Mouse (Mus musculus) CH12.LX (cell line): ENCODE measurements at regions not wholly inside any gene's neighbourhood (a gene's known extent, or its start where the extent isn't known, plus 50 kb on each side); places are given as distances from the start of the nearest gene placed in this dataset.

Source experiments
- DNase-seq: peaks from one replicate; pipeline ENCODE4 v3.0.0-alpha.2; 2013; ENCODE audit errors: extremely low read depth
- H3K27ac ChIP-seq: 2 replicates; pipeline ENCODE4 v1.5.1; 2012; ENCODE audit warnings: low read depth, mild to moderate bottlenecking, control low read depth, moderate library complexity; ENCODE audit not compliant: insufficient read depth
- H3K27me3 ChIP-seq: replicated peaks from 2 replicates; pipeline ENCODE3; 2012; ENCODE audit warnings: inconsistent platforms
- H3K36me3 ChIP-seq, 2 experiments: replicated peaks in 1 of 2; 2 replicates each; pipeline versions ENCODE3 to v1.6.1; 2012; ENCODE audit warnings: inconsistent platforms in 1 of 2, low read length in 1 of 2, mild to moderate bottlenecking in 1 of 2, mixed read lengths in 1 of 2, moderate library complexity in 1 of 2; ENCODE audit not compliant: control insufficient read depth in 1 of 2, insufficient read depth in 1 of 2
- H3K4me1 ChIP-seq, 2 experiments: 2 replicates each; pipeline ENCODE4 v1.6.1; 2012; ENCODE audit warnings: inconsistent platforms in 1 of 2, moderate library complexity in 1 of 2; ENCODE audit not compliant: insufficient read depth in 2 of 2, control insufficient read depth in 1 of 2
- H3K4me2 ChIP-seq: 2 replicates; pipeline ENCODE4 v1.6.1; 2012; ENCODE audit warnings: low read depth, mild to moderate bottlenecking, control low read depth; ENCODE audit not compliant: poor library complexity, insufficient read depth, severe bottlenecking
- H3K4me3 ChIP-seq, 3 experiments: fragments of 150-350 bp in 1 of 3; sonication (generic) in 1 of 3; replicated peaks in 1 of 3; 2 replicates each; pipeline versions ENCODE3 to v1.5.1; 2011 to 2012; ENCODE audit warnings: low read depth in 2 of 3, low read length in 2 of 3, mild to moderate bottlenecking in 2 of 3, moderate library complexity in 2 of 3, control low read depth in 1 of 3, improper control_type of control experiment in 1 of 3, inconsistent platforms in 1 of 3, mixed read lengths in 1 of 3; ENCODE audit not compliant: poor library complexity in 1 of 3
- H3K79me2 ChIP-seq: replicated peaks from 2 replicates; pipeline ENCODE4 v1.6.1; 2012; ENCODE audit warnings: mild to moderate bottlenecking, moderate library complexity; ENCODE audit not compliant: control insufficient read depth, poor library complexity, insufficient read depth, severe bottlenecking; ENCODE audit errors: extremely low read depth
- H3K9ac ChIP-seq: 2 replicates; pipeline ENCODE4 v1.6.1; 2012; ENCODE audit warnings: low read depth, mild to moderate bottlenecking, control low read depth, moderate library complexity; ENCODE audit not compliant: insufficient read depth
- H3K9me3 ChIP-seq: replicated peaks from 2 replicates; pipeline ENCODE3; 2012; ENCODE audit warnings: low read length, inconsistent platforms, mixed read lengths
- BHLHE40 ChIP-seq: IDR thresholded peaks from 2 replicates; pipeline ENCODE4 v1.6.1; 2011; ENCODE audit warnings: mild to moderate bottlenecking, low read depth, low read length, improper control_type of control experiment
- CHD1 ChIP-seq: IDR thresholded peaks from 2 replicates; pipeline ENCODE4 v1.6.1; 2012; ENCODE audit warnings: low read depth, low read length, improper control_type of control experiment, inconsistent platforms
- CHD2 ChIP-seq: IDR thresholded peaks from 2 replicates; pipeline ENCODE4 v1.6.1; 2011; ENCODE audit warnings: low read length, improper control_type of control experiment
- ETS1 ChIP-seq: conservative IDR thresholded peaks from 2 replicates; pipeline ENCODE4 v1.6.1; 2012; ENCODE audit warnings: low read depth, mild to moderate bottlenecking, inconsistent platforms, low read length, improper control_type of control experiment, moderate library complexity
- GABPA ChIP-seq: IDR thresholded peaks from 2 replicates; pipeline ENCODE4 v1.6.1; 2012; ENCODE audit warnings: low read depth, low read length, improper control_type of control experiment, inconsistent platforms; ENCODE audit not compliant: insufficient replicate concordance
- IRF4 ChIP-seq: IDR thresholded peaks from 2 replicates; pipeline ENCODE4 v1.6.1; 2014; ENCODE audit warnings: low read depth, mild to moderate bottlenecking, inconsistent platforms, low read length, improper control_type of control experiment
- JUND ChIP-seq: conservative IDR thresholded peaks from 2 replicates; pipeline ENCODE4 v1.6.1; 2011; ENCODE audit warnings: low read depth, low read length, improper control_type of control experiment
- KAT2A ChIP-seq: IDR thresholded peaks from 2 replicates; pipeline ENCODE4 v1.6.1; 2012; ENCODE audit warnings: low read length, improper control_type of control experiment, inconsistent platforms; ENCODE audit not compliant: insufficient replicate concordance
- MAFK ChIP-seq: IDR thresholded peaks from 2 replicates; pipeline ENCODE4 v1.6.1; 2011; ENCODE audit warnings: low read length, improper control_type of control experiment; ENCODE audit not compliant: insufficient replicate concordance
- MEF2A ChIP-seq: IDR thresholded peaks from 2 replicates; pipeline ENCODE4 v1.6.1; 2014; ENCODE audit warnings: low read depth, mild to moderate bottlenecking, inconsistent platforms, low read length, improper control_type of control experiment, borderline replicate concordance
- MYC ChIP-seq: IDR thresholded peaks from 2 replicates; pipeline ENCODE4 v1.6.1; 2011; ENCODE audit warnings: low read depth, mild to moderate bottlenecking, improper control_type of control experiment, low read length
- PAX5 ChIP-seq: IDR thresholded peaks from 2 replicates; pipeline ENCODE4 v1.6.1; 2012; ENCODE audit warnings: low read length, inconsistent platforms, mixed read lengths
- POLR2AphosphoS2 ChIP-seq: IDR thresholded peaks from 2 replicates; pipeline ENCODE4 v1.6.1; 2011; ENCODE audit warnings: low read depth, low read length, improper control_type of control experiment
- RAD21 ChIP-seq: IDR thresholded peaks from 2 replicates; pipeline ENCODE4 v1.6.1; 2011; ENCODE audit warnings: low read depth, mild to moderate bottlenecking, low read length, improper control_type of control experiment, moderate library complexity
- SIN3A ChIP-seq: IDR thresholded peaks from 2 replicates; pipeline ENCODE4 v1.6.1; 2012; ENCODE audit warnings: low read length, improper control_type of control experiment, inconsistent platforms
- SMC3 ChIP-seq: IDR thresholded peaks from 2 replicates; pipeline ENCODE4 v1.6.1; 2011; ENCODE audit warnings: low read depth, low read length, improper control_type of control experiment
- UBTF ChIP-seq: IDR thresholded peaks from 2 replicates; pipeline ENCODE4 v1.6.1; 2012; ENCODE audit warnings: low read depth, mild to moderate bottlenecking, inconsistent platforms, low read length, improper control_type of control experiment, moderate library complexity
- USF2 ChIP-seq: conservative IDR thresholded peaks from 2 replicates; pipeline ENCODE4 v1.6.1; 2011; ENCODE audit warnings: low read depth, low read length, improper control_type of control experiment
- ZC3H11A ChIP-seq: IDR thresholded peaks from 2 replicates; pipeline ENCODE4 v1.6.1; 2012; ENCODE audit warnings: low read depth, mild to moderate bottlenecking, inconsistent platforms, low read length, improper control_type of control experiment
- ZKSCAN1 ChIP-seq: IDR thresholded peaks from 2 replicates; pipeline ENCODE4 v1.6.1; 2012; ENCODE audit warnings: low read depth, inconsistent platforms, low read length, improper control_type of control experiment, borderline replicate concordance
- ZMIZ1 ChIP-seq: IDR thresholded peaks from 2 replicates; pipeline ENCODE4 v1.6.1; 2012; ENCODE audit warnings: low read depth, mild to moderate bottlenecking, inconsistent platforms, low read length, improper control_type of control experiment
- ZNF384 ChIP-seq: IDR thresholded peaks from 2 replicates; pipeline ENCODE4 v1.6.1; 2012; ENCODE audit warnings: low read depth, low read length, improper control_type of control experiment, inconsistent platforms
- dilution Hi-C: fragments of 300-500 bp; cut with MboI; formaldehyde crosslinking; loops from 2 replicates; pipeline ENCODE4 v1.14.3; 2020; ENCODE audit warnings: low sequenced_read_pairs; ENCODE audit not compliant: extremely low pct_unique_long_range_greater_than_20kb, extremely low pct_ligation_motif_present
- in situ Hi-C: fragments of 300-500 bp; cut with MboI; formaldehyde crosslinking; loops from 3 replicates; pipeline ENCODE4 v1.14.3; 2019; ENCODE audit warnings: low sequenced_read_pairs, low pct_ligation_motif_present, low pct_unique_long_range_greater_than_20kb, mixed read lengths

GRCm38 (mm10) chr11:24347225-24347624 is 269.4 kb downstream of the Bcl11a start:
- in situ Hi-C loops = no loop called here

GRCm38 (mm10) chr11:24348741-24349140 is 270.9 kb downstream of the Bcl11a start:
- H3K4me2 ChIP-seq = no peak overlapping the region
- TF ChIP-seq SMC3 = no peak
- TF ChIP-seq BHLHE40 = no peak
- no peak for TF ChIP-seq RAD21
- no peak for TF ChIP-seq MAFK
- TF ChIP-seq ZKSCAN1 = no peak
- TF ChIP-seq KAT2A = no peak
- TF ChIP-seq UBTF = no peak
- no peaks in the 10 kb centered on the region for H3K36me3 ChIP-seq
- no peaks in the 10 kb centered on the region for H3K27me3 ChIP-seq
- H3K9ac ChIP-seq = no peak overlapping the region
- no peaks in the 10 kb centered on the region for H3K79me2 ChIP-seq
- no peaks in the 10 kb centered on the region for H3K9me3 ChIP-seq
- H3K27ac ChIP-seq = no peak overlapping the region
- dilution Hi-C loops (no loop called here), in situ Hi-C loops (no loop called here)
- no peak overlapping the region for H3K4me3 ChIP-seq
- peaks cover 0 to 9% of the 10 kb centered on the region in 2 experiments; a peak in 2 of 4 replicates for H3K4me1 ChIP-seq
- DNase-seq = no peak

More at GRCm38 (mm10) chr11:24347225-24347624, 269.4 kb downstream of the Bcl11a start:
- peaks cover 0 to 15% of the 10 kb centered on the region in 2 experiments; a peak in 2 of 4 replicates for H3K4me1 ChIP-seq
- H3K36me3 ChIP-seq = no peaks in the 10 kb centered on the region
- H3K9ac ChIP-seq = no peak overlapping the region
- TF ChIP-seq ZNF384 (no peak), MEF2A (no peak), ZMIZ1 (no peak), CHD1 (no peak), MYC (no peak), PAX5 (no peak), SIN3A (no peak), ZC3H11A (no peak), JUND (no peak), USF2 (no peak), IRF4 (no peak), CHD2 (no peak), POLR2AphosphoS2 (no peak), GABPA (no peak), ETS1 (no peak)
- TF ChIP-seq, all 38 proteins: peak for 0
- H3K9me3 ChIP-seq = no peaks in the 10 kb centered on the region
- no peak for DNase-seq
- H3K79me2 ChIP-seq = no peaks in the 10 kb centered on the region
- H3K27me3 ChIP-seq = no peaks in the 10 kb centered on the region
- no peak overlapping the region for H3K4me2 ChIP-seq
- dilution Hi-C loops = no loop called here
- H3K4me3 ChIP-seq = no peak overlapping the region
- no peak overlapping the region for H3K27ac ChIP-seq
